Mouse (Mus musculus): Measurements from ENCODE around the gene Taf9. TPM values are rescaled to one million over a fixed set of nuclear protein-coding genes. Genes with fewer than 3 reads are reported as not detected.

The Taf9 gene
- polyA plus RNA-seq, 1 experiment from 2014 or later, result 14.2 TPM

- Histone ChIP-seq H3K4me2 (ENCODE audit: low read length) (no peak overlapping the region), H3K27ac (ENCODE audit: low read depth) (no peak overlapping the region), H3K27me3 (replicated peaks; ENCODE audit: control insufficient read depth, insufficient read depth, low read length) (no peaks in the 10 kb centered on the region), H3K4me3 (ENCODE audit: low read depth, low read length) (no peak overlapping the region), H3K36me3 (ENCODE audit: control insufficient read depth, insufficient read depth, low read length) (no peaks in the 10 kb centered on the region; the same call in 1 of the 2 replicates), H3K9ac (ENCODE audit: low read length) (no peak overlapping the region), H3K9me3 (ENCODE audit: control insufficient read depth, low read length) (no peaks in the 10 kb centered on the region), H3K4me1 (replicated peaks; ENCODE audit: control insufficient read depth, insufficient read depth, low read length) (no peaks in the 10 kb centered on the region)
- DNase-seq (ENCODE audit: low spot score), result no peak
- WGBS, result 78% methylated on average over 2 of the region's 2 CpGs
- ATAC-seq (replicated peaks; ENCODE audit: low FRiP score, low TSS enrichment, low read depth), result no peak
Measured at GRCm38 (mm10) chr13:100682837-100683236, 31.5 kb downstream of the Taf9 start.

- H3K9ac ChIP-seq (ENCODE audit: low read length), result no peak overlapping the region
- no peaks in the 10 kb centered on the region for H3K9me3 ChIP-seq (ENCODE audit: control insufficient read depth, low read length)
- H3K36me3 ChIP-seq (ENCODE audit: control insufficient read depth, insufficient read depth, low read length), result no peaks in the 10 kb centered on the region; the same call in 1 of the 2 replicates
- DNase-seq (ENCODE audit: low spot score) (no peak), ATAC-seq (replicated peaks; ENCODE audit: low FRiP score, low TSS enrichment, low read depth) (no peak)
- H3K27ac ChIP-seq (ENCODE audit: low read depth), result no peak overlapping the region
- no peaks in the 10 kb centered on the region for H3K4me1 ChIP-seq (replicated peaks; ENCODE audit: control insufficient read depth, insufficient read depth, low read length)
- no peak overlapping the region for H3K4me2 ChIP-seq (ENCODE audit: low read length)
- WGBS, result 70% methylated on average over 2 of the region's 2 CpGs
- H3K27me3 ChIP-seq (replicated peaks; ENCODE audit: control insufficient read depth, insufficient read depth, low read length), result no peaks in the 10 kb centered on the region
- H3K4me3 ChIP-seq (ENCODE audit: low read depth, low read length), result no peak overlapping the region
Measured at GRCm38 (mm10) chr13:100684355-100684754, 33.0 kb downstream of the Taf9 start.

- 68% methylated on average over 7 of the region's 7 CpGs for WGBS
- Histone ChIP-seq H3K27ac (ENCODE audit: low read depth) (no peak overlapping the region), H3K27me3 (replicated peaks; ENCODE audit: control insufficient read depth, insufficient read depth, low read length) (no peaks in the 10 kb centered on the region), H3K9me3 (ENCODE audit: control insufficient read depth, low read length) (no peaks in the 10 kb centered on the region), H3K4me2 (ENCODE audit: low read length) (no peak overlapping the region), H3K36me3 (ENCODE audit: control insufficient read depth, insufficient read depth, low read length) (no peaks in the 10 kb centered on the region; the same call in 1 of the 2 replicates), H3K9ac (ENCODE audit: low read length) (no peak overlapping the region), H3K4me3 (ENCODE audit: low read depth, low read length) (no peak overlapping the region), H3K4me1 (replicated peaks; ENCODE audit: control insufficient read depth, insufficient read depth, low read length) (no peaks in the 10 kb centered on the region)
- ATAC-seq (replicated peaks; ENCODE audit: low FRiP score, low TSS enrichment, low read depth) (no peak), DNase-seq (ENCODE audit: low spot score) (no peak)
Measured at GRCm38 (mm10) chr13:100687513-100687912, 36.1 kb downstream of the Taf9 start.

- WGBS, result 91% methylated on average over 3 of the region's 3 CpGs
- ATAC-seq (replicated peaks; ENCODE audit: low FRiP score, low TSS enrichment, low read depth) (no peak), DNase-seq (ENCODE audit: low spot score) (no peak)
- Histone ChIP-seq H3K27ac (ENCODE audit: low read depth) (no peak overlapping the region), H3K9ac (ENCODE audit: low read length) (no peak overlapping the region), H3K36me3 (ENCODE audit: control insufficient read depth, insufficient read depth, low read length) (peaks cover 64% of the 10 kb centered on the region), H3K4me1 (replicated peaks; ENCODE audit: control insufficient read depth, insufficient read depth, low read length) (no peaks in the 10 kb centered on the region), H3K27me3 (replicated peaks; ENCODE audit: control insufficient read depth, insufficient read depth, low read length) (no peaks in the 10 kb centered on the region), H3K4me3 (ENCODE audit: low read depth, low read length) (no peak overlapping the region), H3K4me2 (ENCODE audit: low read length) (no peak overlapping the region), H3K9me3 (ENCODE audit: control insufficient read depth, low read length) (no peaks in the 10 kb centered on the region)
Measured at GRCm38 (mm10) chr13:100697541-100697940, 46.2 kb downstream of the Taf9 start.

GRCm38 (mm10) chr13:100698866-100699265 lies 47.5 kb downstream of the Taf9 start:
- H3K27ac ChIP-seq (ENCODE audit: low read depth), result no peak overlapping the region
- DNase-seq (ENCODE audit: low spot score) (no peak), ATAC-seq (replicated peaks; ENCODE audit: low FRiP score, low TSS enrichment, low read depth) (no peak)
- H3K9me3 ChIP-seq (ENCODE audit: control insufficient read depth, low read length), result no peaks in the 10 kb centered on the region
- H3K4me1 ChIP-seq (replicated peaks; ENCODE audit: control insufficient read depth, insufficient read depth, low read length), result no peaks in the 10 kb centered on the region
- peaks cover 77% of the 10 kb centered on the region for H3K36me3 ChIP-seq (ENCODE audit: control insufficient read depth, insufficient read depth, low read length)
- no peak overlapping the region for H3K4me2 ChIP-seq (ENCODE audit: low read length)
- 92% methylated on average over 10 of the region's 10 CpGs for WGBS
- no peaks in the 10 kb centered on the region for H3K27me3 ChIP-seq (replicated peaks; ENCODE audit: control insufficient read depth, insufficient read depth, low read length)
- H3K9ac ChIP-seq (ENCODE audit: low read length), result no peak overlapping the region
- H3K4me3 ChIP-seq (ENCODE audit: low read depth, low read length), result no peak overlapping the region

GRCm38 (mm10) chr13:100703468-100703867 lies 52.1 kb downstream of the Taf9 start:
- Histone ChIP-seq H3K27ac (ENCODE audit: low read depth) (no peak overlapping the region), H3K9ac (ENCODE audit: low read length) (no peak overlapping the region), H3K4me2 (ENCODE audit: low read length) (no peak overlapping the region), H3K36me3 (ENCODE audit: control insufficient read depth, insufficient read depth, low read length) (peaks cover 94% of the 10 kb centered on the region), H3K4me1 (replicated peaks; ENCODE audit: control insufficient read depth, insufficient read depth, low read length) (no peaks in the 10 kb centered on the region), H3K27me3 (replicated peaks; ENCODE audit: control insufficient read depth, insufficient read depth, low read length) (no peaks in the 10 kb centered on the region), H3K9me3 (ENCODE audit: control insufficient read depth, low read length) (no peaks in the 10 kb centered on the region), H3K4me3 (ENCODE audit: low read depth, low read length) (no peak overlapping the region)
- DNase-seq (ENCODE audit: low spot score) (no peak), ATAC-seq (replicated peaks; ENCODE audit: low FRiP score, low TSS enrichment, low read depth) (no peak)
- 95% methylated on average over 2 of the region's 2 CpGs for WGBS

Other genes starting within 250 kb of the Taf9 start
- gene Naip1, start 198.7 kb upstream of the Taf9 start, polyA plus RNA-seq (2014; fragmentation: Nextera tagmentation; extraction: Ambion mirVana), result 0.89 and 1.3 TPM in 2 replicates
- 81.6 and 96.4 TPM in 2 replicates for gene Gtf2h2, start 159.0 kb upstream of the Taf9 start, polyA plus RNA-seq (2014; fragmentation: Nextera tagmentation; extraction: Ambion mirVana)
- gene Ocln, start 98.9 kb upstream of the Taf9 start, polyA plus RNA-seq (2014; fragmentation: Nextera tagmentation; extraction: Ambion mirVana), result 71.7 and 74.6 TPM in 2 replicates
- 24.0 and 25.6 TPM in 2 replicates for gene Marveld2, start 34.6 kb upstream of the Taf9 start, polyA plus RNA-seq (2014; fragmentation: Nextera tagmentation; extraction: Ambion mirVana)
- gene Ak6, start 600 bp upstream of the Taf9 start, polyA plus RNA-seq (2014; fragmentation: Nextera tagmentation; extraction: Ambion mirVana), result 287 TPM in 2 replicates
- 20.3 TPM in 2 replicates for gene Rad17, start 528 bp upstream of the Taf9 start, polyA plus RNA-seq (2014; fragmentation: Nextera tagmentation; extraction: Ambion mirVana)
- gene Ccdc125, start 18.1 kb downstream of the Taf9 start, polyA plus RNA-seq (2014; fragmentation: Nextera tagmentation; extraction: Ambion mirVana), result 9.3 and 10.1 TPM in 2 replicates
- 79.3 and 87.3 TPM in 2 replicates for gene Cdk7, start 79.4 kb downstream of the Taf9 start, polyA plus RNA-seq (2014; fragmentation: Nextera tagmentation; extraction: Ambion mirVana)
- 199 and 219 TPM in 2 replicates for gene Mrps36, start 93.1 kb downstream of the Taf9 start, polyA plus RNA-seq (2014; fragmentation: Nextera tagmentation; extraction: Ambion mirVana)
- 35.7 and 39.0 TPM in 2 replicates for gene Cenph, start 124.3 kb downstream of the Taf9 start, polyA plus RNA-seq (2014; fragmentation: Nextera tagmentation; extraction: Ambion mirVana)
- gene Ccnb1, start 135.0 kb downstream of the Taf9 start, polyA plus RNA-seq (2014; fragmentation: Nextera tagmentation; extraction: Ambion mirVana), result 242 and 267 TPM in 2 replicates
- gene Slc30a5, start 181.8 kb downstream of the Taf9 start, polyA plus RNA-seq (2014; fragmentation: Nextera tagmentation; extraction: Ambion mirVana), result 62.8 and 65.4 TPM in 2 replicates

All from intestine, embryonic 14.5 days (tissue).